Mouse (Mus musculus): ENCODE data around the gene Ung.

The Ung gene

GRCm38 (mm10) chr5:114173458-114173857 is 43.3 kb downstream of the Ung start:
- no peak for DNase-seq

- no peak for DNase-seq
Observed at GRCm38 (mm10) chr5:114173877-114174581, 43.8 kb downstream of the Ung start.

- DNase-seq, result no peak
Observed at GRCm38 (mm10) chr5:114174639-114175038, 44.5 kb downstream of the Ung start.

- DNase-seq, result peak; percentile 37 to 38
Observed at GRCm38 (mm10) chr5:114175596-114176171, 45.5 kb downstream of the Ung start.

GRCm38 (mm10) chr5:114176548-114177400 is 46.6 kb downstream of the Ung start:
- DNase-seq, result no peak

GRCm38 (mm10) chr5:114177966-114178719 is 48.0 kb downstream of the Ung start:
- no peak for DNase-seq

GRCm38 (mm10) chr5:114179541-114179940 is 49.4 kb downstream of the Ung start:
- DNase-seq, result no peak

- no peak for DNase-seq
Observed at GRCm38 (mm10) chr5:114183493-114183892, 53.3 kb downstream of the Ung start.

GRCm38 (mm10) chr5:114187108-114187507 is 56.9 kb downstream of the Ung start:
- no peak for DNase-seq
